In genomic region chr4:101320587-101320986, GRCm38 (mm10) we compare ENCODE assay signal across 8 mouse cellular contexts. TPM values are rescaled to one million over a fixed set of nuclear protein-coding genes. Genes with fewer than 3 reads are reported as not detected.
DNase-seq lines count a peak whose midpoint lies in the region; ATAC-seq lines count a peak whose summit lies in the region.

No protein-coding gene starts in this region.

- DNase-seq in cerebellum, postnatal 10 days = peak; percentile 22 to 23
- no peak for DNase-seq in cerebellum, adult 8-10 months
- DNase-seq in 416B (ENCODE audit: low read depth) (peak; percentile 83), adipocyte (ENCODE audit: low spot score) (no peak)
- peak; percentile 28 for DNase-seq in c-Kit-positive CD71-positive TER-119-negative erythroid progenitor cells, embryonic 14.5 days (ENCODE audit: low read depth)
- DNase-seq in gastrocnemius, postnatal 14 days = no peak
- DNase-seq in layer of hippocampus, postnatal 10 days (ENCODE audit: low spot score in 2 of 2) = no peak

- ATAC-seq in megakaryocyte-erythroid progenitor cell, adult 5-6 weeks (replicated peaks; ENCODE audit: low FRiP score, low TSS enrichment, poor library complexity, severe bottlenecking) = peak; percentile 77; the same call in 1 of the 2 replicates

- intact Hi-C loops in gastrocnemius, postnatal 14 days (cut with DNase I; ENCODE audit: low total_unique reads) = no loop called here

RNA-seq across cellular contexts. Expression of gene Jak1, which starts 55.5 kb away (rescaled TPM):
- 82.6 and 108 TPM in 2 replicates for total RNA-seq in megakaryocyte-erythroid progenitor cell, adult 5-6 weeks (2014; fragmentation: Nextera tagmentation)
- 84.7 and 85.5 TPM in 2 replicates for total RNA-seq in megakaryocyte-erythroid progenitor cell, adult 5-6 weeks (2017)
- 100 to 1,000 TPM in 1 of 2 experiments, 10 to 100 TPM in 1; 96.6 to 108 TPM for total RNA-seq in gastrocnemius, postnatal 14 days (2021)
- 100 to 1,000 TPM; 110 TPM for total RNA-seq in layer of hippocampus, postnatal 10 days (2021)

Comparison
In these comparisons a context has a peak if more than half of its experiments do, and no peak if none do; other contexts are left out.
1. DNase-seq: peak in cerebellum, postnatal 10 days (2 of 2), 416B (single experiment) and c-Kit-positive CD71-positive TER-119-negative erythroid progenitor cells, embryonic 14.5 days (single experiment); none in cerebellum, adult 8-10 months (single experiment), adipocyte (single experiment), gastrocnemius, postnatal 14 days (single experiment) and layer of hippocampus, postnatal 10 days (0 of 2).